Mouse (Mus musculus) retina, postnatal 7 days (tissue): Measurements from ENCODE around the gene Klf8.

ENCODE experiments used
- DNase-seq: peaks from one replicate; pipeline ENCODE4 v3.0.0-alpha.2; 2012; ENCODE audit warnings: low read depth, low spot score

The Klf8 gene

DNA sequence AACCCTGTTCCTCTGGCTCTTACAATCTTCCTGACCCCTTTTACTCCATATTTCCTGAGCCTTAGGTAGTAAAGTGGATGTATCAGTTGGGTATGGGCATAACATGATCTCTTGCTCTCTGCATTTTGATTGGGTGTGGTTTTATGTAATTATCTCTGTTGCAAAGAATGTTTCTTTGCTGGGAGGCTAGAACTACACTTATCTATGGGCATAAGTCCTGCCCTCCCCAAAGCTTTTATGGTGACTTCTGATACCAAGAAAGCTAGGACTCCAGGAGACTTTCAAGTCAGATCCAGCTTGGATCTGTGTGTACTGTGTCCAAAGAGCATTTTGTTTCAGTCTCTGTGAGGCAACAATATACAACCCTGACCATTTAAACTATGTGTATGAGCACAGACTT lies 202.3 kb downstream of the Klf8 start:
- DNase-seq: no peak

DNA sequence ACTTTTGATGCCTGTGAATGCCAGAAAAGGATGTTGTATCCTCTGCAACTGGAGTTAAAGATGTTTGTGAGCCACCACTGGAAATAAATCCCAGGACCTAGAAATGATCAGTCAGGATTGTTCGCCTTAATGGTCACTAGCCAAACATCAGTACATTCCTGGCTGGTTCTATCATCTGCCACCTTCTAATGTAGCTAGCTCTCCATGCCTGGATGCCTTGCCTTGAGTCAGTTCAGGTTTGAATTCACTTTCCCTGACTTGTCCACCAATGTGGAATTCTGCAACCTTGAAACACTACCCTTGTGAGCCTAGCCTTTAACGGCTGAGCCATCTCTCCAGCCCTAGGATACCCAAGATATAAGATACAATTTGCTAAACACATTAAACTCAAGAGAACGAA lies 202.8 kb downstream of the Klf8 start:
- no peak for DNase-seq
